Mouse (Mus musculus): ENCODE measurements around the gene Dstn.

Gene Dstn

GRCm38 (mm10) chr2:143915600-143916135 lies 548 bp downstream of the Dstn start:
- DNase-seq (ENCODE audit: low spot score in 2 of 2): peak in 1 of 2 experiments; percentile 46

DNA sequence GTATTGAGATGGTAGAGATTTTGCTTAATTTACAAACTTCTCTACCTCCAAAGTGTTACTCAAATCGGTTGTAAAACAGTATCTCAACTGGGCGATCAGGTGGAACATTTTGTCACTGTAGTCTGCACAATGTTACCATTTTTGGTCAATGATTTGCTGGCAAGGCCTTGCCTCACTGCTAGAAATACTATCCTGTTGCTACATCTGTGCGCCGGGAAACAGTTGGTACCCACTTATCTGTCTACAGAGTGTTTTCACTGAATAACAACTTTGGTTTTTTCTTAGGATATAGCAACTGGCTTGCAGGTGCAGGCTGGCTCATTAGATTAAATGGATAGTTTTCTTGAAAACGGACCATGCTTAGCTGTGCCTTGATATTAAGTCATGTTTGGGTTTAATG lies 1.1 kb downstream of the Dstn start:
- peak; percentile 15 to 28 for DNase-seq (ENCODE audit: low spot score in 2 of 2)

- DNase-seq (ENCODE audit: low spot score in 2 of 2): no peak
Observed at GRCm38 (mm10) chr2:143917622-143918021, 2.5 kb downstream of the Dstn start.

DNA sequence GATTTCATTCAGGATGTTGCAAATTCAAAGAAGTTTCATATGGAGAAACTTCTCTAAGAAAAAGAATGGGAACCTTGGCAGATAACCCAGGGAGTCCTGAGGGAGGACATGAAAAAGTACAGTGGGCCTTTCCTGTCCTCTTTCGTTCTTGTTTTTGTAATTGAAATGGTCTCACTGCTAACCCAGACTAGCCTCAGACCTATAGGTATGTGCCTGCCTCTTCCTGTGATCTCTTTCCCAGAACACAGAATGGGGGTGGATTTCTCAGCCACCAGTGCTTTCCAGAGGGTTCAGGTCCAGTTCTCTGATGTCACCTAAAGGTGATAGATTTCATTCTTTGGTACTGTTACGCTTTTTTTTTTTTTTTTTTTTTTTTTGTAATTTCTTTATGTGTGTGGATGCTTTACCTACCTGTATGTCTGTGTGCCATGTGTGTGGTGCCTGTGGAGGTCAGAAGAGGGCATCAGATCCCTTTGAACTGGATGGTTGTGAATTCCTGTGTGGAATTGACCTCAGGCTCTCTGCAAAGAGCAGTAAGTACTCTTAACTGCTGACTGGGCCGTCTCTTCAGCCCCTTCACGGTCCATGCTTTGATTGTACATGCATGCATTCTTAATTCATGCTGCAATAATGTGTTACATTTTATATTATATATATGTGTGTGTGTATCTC lies 3.8 kb downstream of the Dstn start:
- DNase-seq (ENCODE audit: low spot score in 2 of 2): no peak

- DNase-seq (ENCODE audit: low spot score in 2 of 2): no peak
Observed at GRCm38 (mm10) chr2:143924085-143924484, 9.0 kb downstream of the Dstn start.

DNA sequence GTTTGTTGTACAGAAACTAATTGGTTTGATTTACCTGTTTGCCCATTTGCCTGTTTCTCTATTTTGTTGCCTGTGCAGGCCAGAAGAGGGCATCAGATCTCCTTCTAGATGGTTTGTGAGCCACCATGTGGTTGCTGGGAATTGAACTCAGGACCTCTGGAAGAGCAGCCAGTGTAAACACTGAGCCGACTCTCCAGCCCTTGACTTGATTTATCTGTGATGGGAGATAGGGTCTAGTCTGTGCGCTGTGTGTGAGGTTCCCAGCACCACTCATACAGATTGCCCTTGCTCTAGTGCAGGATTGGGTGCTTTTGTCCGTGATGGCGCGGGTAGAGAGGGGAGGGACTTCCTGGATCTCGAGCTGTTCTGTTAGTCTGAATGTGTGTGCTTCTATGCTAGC lies 10.7 kb downstream of the Dstn start:
- DNase-seq (ENCODE audit: low spot score in 2 of 2): no peak

GRCm38 (mm10) chr2:143929607-143930311 lies 14.6 kb downstream of the Dstn start:
- DNase-seq (ENCODE audit: low spot score in 2 of 2): no peak

- DNase-seq (ENCODE audit: low spot score in 2 of 2): no peak
Observed at GRCm38 (mm10) chr2:143932340-143932873, 17.3 kb downstream of the Dstn start.

DNA sequence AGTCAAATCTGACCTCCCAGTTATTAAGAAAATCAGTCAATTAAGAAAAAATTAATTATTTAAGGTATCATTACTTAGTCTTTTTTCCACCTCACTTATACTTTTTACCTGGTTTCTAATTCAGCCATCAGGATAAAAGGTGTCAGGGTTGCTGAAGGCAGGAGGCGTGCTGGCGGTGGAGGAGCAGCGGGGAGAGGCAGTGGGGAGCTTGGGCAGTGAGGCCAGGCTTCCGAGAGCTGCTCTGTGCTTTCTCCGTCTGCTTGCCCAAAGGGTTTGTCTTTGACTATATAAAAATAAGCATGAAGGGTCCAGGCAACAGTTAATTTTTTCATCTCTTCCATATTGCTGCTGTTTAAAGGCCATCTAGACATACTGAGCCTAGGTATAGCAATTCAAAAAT lies 18.4 kb downstream of the Dstn start:
- no peak for DNase-seq (ENCODE audit: low spot score in 2 of 2)

GRCm38 (mm10) chr2:143934439-143934838 lies 19.3 kb downstream of the Dstn start:
- DNase-seq (ENCODE audit: low spot score in 2 of 2): no peak

- no peak for DNase-seq (ENCODE audit: low spot score in 2 of 2)
Observed at GRCm38 (mm10) chr2:143937861-143938260, 22.7 kb downstream of the Dstn start.

DNA sequence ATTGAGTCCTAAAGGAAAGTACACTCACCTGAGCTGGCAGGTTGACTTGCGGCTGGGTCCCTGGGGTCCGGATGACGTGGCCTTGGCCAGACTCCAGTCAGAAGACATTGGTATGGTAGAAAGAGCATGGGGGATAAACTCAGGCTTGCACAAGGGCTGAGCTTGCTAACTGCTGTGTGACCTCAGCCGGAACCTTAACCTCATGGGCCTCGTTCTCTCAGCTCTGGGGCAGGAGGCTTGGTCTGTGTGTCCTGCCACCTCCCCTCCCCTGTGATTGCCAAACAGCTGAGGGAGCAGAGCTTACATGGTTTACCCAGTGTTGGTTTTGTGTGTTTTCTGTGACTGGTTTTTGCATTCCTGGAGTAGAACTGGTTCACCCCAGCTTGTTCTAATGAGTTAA lies 25.3 kb downstream of the Dstn start:
- no peak for DNase-seq (ENCODE audit: low spot score in 2 of 2)

DNA sequence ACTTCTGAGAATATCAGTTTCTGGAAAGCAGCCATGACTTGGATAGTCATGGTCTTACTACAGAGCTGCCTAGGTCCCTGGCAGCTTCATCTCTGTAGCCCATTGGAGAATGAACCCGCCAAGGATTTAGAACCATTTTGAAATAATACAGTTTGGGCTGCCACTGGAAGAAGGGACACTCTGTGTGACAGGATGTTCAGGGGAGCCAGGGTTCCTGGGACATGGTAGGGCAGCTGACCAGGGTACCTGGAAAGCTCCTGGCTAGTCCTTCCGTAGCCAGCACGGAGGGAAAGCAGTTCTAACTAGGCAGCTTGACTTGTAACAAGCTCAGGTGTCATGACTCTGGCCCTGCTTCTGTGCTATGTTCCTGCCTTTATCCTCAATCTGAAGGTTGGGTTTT lies 29.7 kb downstream of the Dstn start:
- no peak for DNase-seq (ENCODE audit: low spot score in 2 of 2)

- DNase-seq (ENCODE audit: low spot score in 2 of 2): no peak
Observed at GRCm38 (mm10) chr2:143945466-143946075, 30.5 kb downstream of the Dstn start.

DNA sequence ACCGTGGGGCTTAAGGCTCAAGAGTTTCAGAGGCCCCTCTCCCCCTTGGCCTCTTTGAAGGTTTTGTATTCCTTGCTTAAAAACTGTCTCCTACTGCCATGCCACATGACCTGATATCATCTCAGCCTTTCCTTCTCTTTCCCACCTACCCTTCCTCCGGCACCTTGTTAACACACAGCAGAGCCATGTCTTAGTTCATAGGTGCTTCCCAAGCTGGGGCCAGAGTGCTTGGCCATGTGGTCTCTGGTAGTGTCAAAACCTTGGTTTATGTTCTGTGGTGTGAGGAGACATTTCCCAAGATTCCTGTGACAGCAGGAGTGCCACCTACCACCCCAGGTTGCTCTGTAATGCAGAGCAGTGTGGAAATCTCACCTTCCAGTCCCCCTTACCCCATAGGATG lies 31.3 kb downstream of the Dstn start:
- DNase-seq (ENCODE audit: low spot score in 2 of 2): no peak

DNA sequence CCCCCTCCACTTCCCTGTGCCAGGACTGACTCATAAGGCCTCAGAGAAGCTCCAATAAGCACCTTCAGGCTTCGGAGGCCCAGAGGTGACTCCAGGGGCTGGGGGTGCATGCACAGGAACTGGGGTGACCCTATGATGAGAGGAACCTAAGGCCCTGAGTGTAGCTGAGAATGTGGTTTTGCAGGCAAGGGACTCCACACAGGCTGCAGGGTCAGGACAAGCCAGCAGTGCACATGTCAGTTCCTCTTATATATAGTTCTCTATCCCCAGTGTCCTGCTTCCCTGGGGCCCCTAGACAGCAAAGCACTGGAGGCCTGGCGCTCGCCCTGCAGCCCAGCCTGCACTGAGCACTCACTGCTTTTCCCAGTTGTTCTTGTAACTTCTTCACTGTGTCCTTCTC lies 32.9 kb downstream of the Dstn start:
- no peak for DNase-seq (ENCODE audit: low spot score in 2 of 2)

DNA sequence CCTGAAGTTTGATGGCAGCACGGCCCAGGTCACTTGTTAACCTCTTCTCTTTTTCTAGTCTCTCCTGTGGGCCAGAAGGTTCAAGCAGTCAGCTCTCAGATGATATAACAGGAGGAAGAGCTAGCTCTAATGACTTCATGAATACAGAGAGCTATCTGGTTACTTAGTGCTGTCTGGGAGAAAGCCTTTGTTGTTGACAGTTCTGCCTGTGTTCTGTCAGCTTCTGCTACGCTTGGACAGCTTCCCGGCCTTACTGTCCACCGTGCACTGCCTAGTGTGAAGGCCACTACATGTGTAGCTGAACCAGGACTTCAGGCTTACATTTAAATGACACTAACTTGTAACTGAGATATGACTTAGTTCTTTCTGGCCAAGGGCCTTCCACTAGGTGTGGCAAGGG lies 33.3 kb downstream of the Dstn start:
- DNase-seq (ENCODE audit: low spot score in 2 of 2): no peak

GRCm38 (mm10) chr2:143949217-143949616 lies 34.1 kb downstream of the Dstn start:
- DNase-seq (ENCODE audit: low spot score in 2 of 2): no peak

- DNase-seq (ENCODE audit: low spot score in 2 of 2): no peak
Observed at GRCm38 (mm10) chr2:143950290-143951027, 35.3 kb downstream of the Dstn start.

DNA sequence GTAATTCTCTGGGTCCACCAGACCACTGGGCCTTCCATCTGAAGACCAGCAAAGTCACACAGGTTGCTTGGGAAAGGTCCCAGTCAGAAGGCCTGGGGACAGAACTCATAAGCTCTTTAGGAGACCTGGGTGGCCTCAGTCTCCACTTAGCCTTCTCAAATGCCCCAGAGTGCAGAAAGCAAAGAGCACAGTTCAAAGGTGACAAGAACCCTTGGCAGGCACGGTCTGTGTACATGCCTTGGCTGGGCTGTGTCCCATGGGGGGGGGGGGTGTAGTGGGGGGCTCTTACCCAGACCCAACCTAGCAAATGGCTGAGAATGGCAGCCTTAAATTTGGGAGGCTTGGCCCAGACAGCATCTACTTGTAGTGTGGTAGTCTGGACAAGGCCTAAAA lies 35.9 kb downstream of the Dstn start:
- no peak for DNase-seq (ENCODE audit: low spot score in 2 of 2)

- no peak for DNase-seq (ENCODE audit: low spot score in 2 of 2)
Observed at GRCm38 (mm10) chr2:143951546-143952315, 36.6 kb downstream of the Dstn start.

Data from right cerebral cortex, adult 2 months (tissue).